Mouse (Mus musculus): Measurements from ENCODE around the gene Snx15. TPM values are rescaled to one million over a fixed set of nuclear protein-coding genes. Genes with fewer than 3 reads are reported as not detected.

Gene Snx15
- polyA plus RNA-seq, 1 experiment from 2014 or later, result 35.0 TPM

DNA sequence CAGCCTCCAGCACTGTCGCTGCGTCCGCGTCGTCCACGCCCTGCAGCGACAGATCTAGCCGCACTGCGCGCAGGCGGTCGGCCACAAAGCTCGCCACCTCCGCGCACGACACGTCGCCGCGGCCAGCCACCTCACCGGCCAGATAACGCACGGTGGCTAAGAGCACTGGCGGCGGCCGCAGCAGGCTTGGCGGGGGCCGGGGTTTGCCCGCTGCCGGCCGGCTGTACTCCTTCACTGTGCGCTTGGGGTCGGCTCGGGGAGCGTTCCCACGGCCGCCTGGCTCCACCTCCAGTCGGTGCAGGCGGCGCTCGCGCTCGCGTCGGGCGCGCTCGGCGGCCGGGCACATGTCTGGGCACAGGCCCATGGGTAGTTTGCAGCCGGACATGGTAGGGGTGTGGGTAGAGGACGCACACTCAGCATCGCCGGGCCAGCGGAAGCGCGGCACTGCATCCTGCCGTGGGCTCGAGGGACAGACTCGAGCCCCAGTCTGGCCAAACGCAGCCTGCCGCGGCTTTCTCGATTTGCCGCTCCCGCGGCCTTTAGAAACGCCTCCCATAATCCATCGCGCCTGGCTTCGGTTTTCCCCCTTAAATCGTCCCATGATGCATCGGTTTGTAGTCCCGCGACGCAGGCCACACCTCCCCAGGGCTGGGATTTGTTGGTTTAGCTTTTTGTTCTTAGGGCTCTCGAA lies 10.0 kb downstream of the Snx15 start, which contains the start of gene Sac3d1:
Sac3d1 (minus strand) TSS at position 665 of the 691 bp plus-strand sequence.
- peak within 1 kb of the TSS; percentile 92 for H3K27ac ChIP-seq
- no peaks in the 10 kb centered on the region for H3K9me3 ChIP-seq (replicated peaks)
- peak within 1 kb of the TSS; percentile 61 for H3K4me3 ChIP-seq
- H3K9ac ChIP-seq, result peak within 1 kb of the TSS; percentile 90
- no peaks in the 10 kb centered on the region for H3K27me3 ChIP-seq
- ATAC-seq, result peak; percentile 93
- H3K36me3 ChIP-seq (ENCODE audit: poor library complexity, severe bottlenecking), result peaks cover 36% of the 10 kb centered on the region
- WGBS, result under 1% methylated on average over 61 of the region's 77 CpGs
- peak within 1 kb of the TSS; percentile 87 for H3K4me2 ChIP-seq
- H3K4me1 ChIP-seq, result peaks cover 30% of the 10 kb centered on the region

- H3K27ac ChIP-seq, result peak overlapping the region; percentile 92
- WGBS, result 4% methylated on average over 32 of the region's 32 CpGs
- peak overlapping the region; percentile 87 for H3K4me2 ChIP-seq
- no peak for ATAC-seq
- H3K9ac ChIP-seq, result peak overlapping the region; percentile 90
- no peaks in the 10 kb centered on the region for H3K9me3 ChIP-seq (replicated peaks)
- peaks cover 30% of the 10 kb centered on the region for H3K4me1 ChIP-seq
- H3K27me3 ChIP-seq, result no peaks in the 10 kb centered on the region
- peaks cover 43% of the 10 kb centered on the region for H3K36me3 ChIP-seq (ENCODE audit: poor library complexity, severe bottlenecking)
- H3K4me3 ChIP-seq, result peak overlapping the region; percentile 61
These were observed 10.6 kb downstream of the Snx15 start for GRCm38 (mm10) chr19:6117346-6117985.

GRCm38 (mm10) chr19:6116113-6116850 lies 11.8 kb downstream of the Snx15 start:
- Histone ChIP-seq H3K4me1 (peaks cover 30% of the 10 kb centered on the region), H3K4me2 (peak overlapping the region; percentile 87), H3K27ac (0 out of 2 replicates have a peak overlapping the region, but pooled peaks have one; percentile 6), H3K4me3 (peak overlapping the region; percentile 61; the same call in 1 of the 2 replicates), H3K27me3 (no peaks in the 10 kb centered on the region), H3K9ac (peak overlapping the region; percentile 90), H3K9me3 (replicated peaks) (no peaks in the 10 kb centered on the region), H3K36me3 (ENCODE audit: poor library complexity, severe bottlenecking) (peaks cover 46% of the 10 kb centered on the region)
- WGBS, result 93% methylated on average over 15 of the region's 15 CpGs
- no peak for ATAC-seq

DNA sequence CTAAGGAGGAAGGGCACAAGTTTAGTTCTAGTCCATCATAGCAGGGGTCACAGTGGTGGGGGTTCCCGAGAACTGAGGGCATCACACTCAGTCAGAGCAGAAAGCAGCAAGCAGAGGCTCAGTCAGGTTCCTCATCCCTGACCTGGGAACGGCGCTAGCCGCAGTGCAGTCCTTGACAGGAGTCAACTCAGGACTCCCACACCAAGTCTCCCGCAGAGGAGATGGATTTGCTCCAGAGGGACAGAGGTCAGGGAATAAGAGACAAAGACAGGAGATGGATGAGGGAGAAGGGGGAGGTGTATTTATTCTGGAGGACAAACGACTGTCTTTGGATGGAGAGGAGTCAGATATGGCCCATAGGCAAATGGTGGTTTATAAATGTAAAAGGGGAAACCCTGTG lies 15.0 kb downstream of the Snx15 start:
- Histone ChIP-seq H3K4me3 (no peak overlapping the region), H3K9ac (no peak overlapping the region), H3K27ac (no peak overlapping the region), H3K9me3 (replicated peaks) (no peaks in the 10 kb centered on the region), H3K36me3 (ENCODE audit: poor library complexity, severe bottlenecking) (peaks cover 39% of the 10 kb centered on the region), H3K27me3 (no peaks in the 10 kb centered on the region), H3K4me1 (peaks cover 17% of the 10 kb centered on the region), H3K4me2 (no peak overlapping the region)
- ATAC-seq, result no peak
- WGBS, result 84% methylated on average over 6 of the region's 6 CpGs

GRCm38 (mm10) chr19:6105586-6105985 lies 22.5 kb downstream of the Snx15 start, which contains the start of gene Naaladl1:
Naaladl1 (plus strand) TSS chr19:6105782.
- 92% methylated on average over 7 of the region's 7 CpGs for WGBS

DNA sequence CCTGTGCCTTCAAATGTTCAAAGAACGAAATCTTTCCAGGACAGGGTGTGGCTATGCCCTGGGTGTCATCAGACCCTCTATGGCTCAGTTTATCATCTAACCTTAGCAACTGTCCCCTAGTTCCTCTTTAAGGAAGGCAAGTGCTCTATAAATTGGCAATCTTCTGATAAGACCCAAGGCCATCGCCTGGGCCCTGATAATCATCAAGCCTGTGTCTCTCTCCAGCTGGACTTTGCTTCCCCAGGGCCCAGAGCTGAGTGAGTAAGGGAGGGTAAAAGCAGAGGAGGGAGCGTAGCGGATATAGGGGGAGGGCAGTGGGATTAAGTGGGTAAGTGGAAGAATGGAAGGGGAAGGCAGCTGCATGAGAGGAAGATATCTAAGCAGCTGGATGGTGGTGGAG lies 23.6 kb downstream of the Snx15 start:
- Histone ChIP-seq H3K27ac (no peak overlapping the region), H3K9ac (peak overlapping the region; percentile 13; the same call in 1 of the 2 replicates), H3K27me3 (no peaks in the 10 kb centered on the region), H3K9me3 (replicated peaks) (no peaks in the 10 kb centered on the region), H3K4me3 (no peak overlapping the region), H3K4me1 (no peaks in the 10 kb centered on the region), H3K4me2 (no peak overlapping the region), H3K36me3 (ENCODE audit: poor library complexity, severe bottlenecking) (peaks cover 5% of the 10 kb centered on the region; the same call in 1 of the 2 replicates)
- ATAC-seq, result no peak
- WGBS, result 86% methylated on average over 4 of the region's 4 CpGs

More at GRCm38 (mm10) chr19:6105586-6105985, 22.5 kb downstream of the Snx15 start, which contains the start of gene Naaladl1:
- Histone ChIP-seq H3K4me1 (no peaks in the 10 kb centered on the region), H3K4me2 (no peak within 1 kb of the TSS), H3K27ac (no peak within 1 kb of the TSS), H3K9me3 (replicated peaks) (no peaks in the 10 kb centered on the region), H3K4me3 (no peak within 1 kb of the TSS), H3K27me3 (no peaks in the 10 kb centered on the region), H3K9ac (peak within 1 kb of the TSS; percentile 13; the same call in 1 of the 2 replicates), H3K36me3 (ENCODE audit: poor library complexity, severe bottlenecking) (peaks cover 5% of the 10 kb centered on the region; the same call in 1 of the 2 replicates)
- ATAC-seq, result no peak

DNA sequence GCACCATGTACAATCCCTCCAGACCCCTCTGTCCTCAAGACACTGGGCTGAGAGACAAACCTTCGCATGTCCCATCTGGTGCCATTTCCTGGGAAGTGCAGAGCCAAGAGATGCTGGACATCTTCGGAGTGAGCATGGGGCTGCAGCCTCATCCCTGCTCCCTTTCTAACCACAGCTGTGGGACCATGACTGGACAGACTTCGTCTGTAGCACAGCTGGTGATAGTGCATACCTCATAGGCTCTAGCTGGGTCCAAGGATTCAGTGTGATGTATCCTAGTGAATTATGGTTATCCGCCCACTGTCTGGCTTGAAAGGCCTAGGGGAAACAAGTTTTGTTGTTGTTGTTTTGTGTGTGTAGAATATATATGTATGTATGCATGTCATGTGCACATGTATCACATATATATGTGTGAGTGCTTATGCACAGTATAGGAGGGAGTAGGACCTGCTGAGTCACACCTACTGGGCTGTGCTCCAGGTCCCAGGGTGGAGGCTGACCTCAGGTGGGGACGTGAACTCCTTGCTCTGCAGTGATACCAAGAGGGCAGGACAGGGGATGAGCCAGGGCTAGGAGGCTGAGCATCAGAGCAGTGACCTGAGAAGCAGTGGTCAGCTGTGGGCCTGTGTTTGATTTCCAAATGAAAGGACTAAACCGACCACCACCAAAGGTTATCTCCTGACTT lies 25.8 kb downstream of the Snx15 start:
- no peak for ATAC-seq
- Histone ChIP-seq H3K27me3 (no peaks in the 10 kb centered on the region), H3K4me2 (no peak overlapping the region), H3K36me3 (ENCODE audit: poor library complexity, severe bottlenecking) (peaks cover 12% of the 10 kb centered on the region), H3K4me1 (no peaks in the 10 kb centered on the region), H3K27ac (no peak overlapping the region), H3K9me3 (replicated peaks) (no peaks in the 10 kb centered on the region), H3K4me3 (no peak overlapping the region), H3K9ac (peak overlapping the region; percentile 21; the same call in 1 of the 2 replicates)
- WGBS, result 85% methylated on average over 6 of the region's 6 CpGs

DNA sequence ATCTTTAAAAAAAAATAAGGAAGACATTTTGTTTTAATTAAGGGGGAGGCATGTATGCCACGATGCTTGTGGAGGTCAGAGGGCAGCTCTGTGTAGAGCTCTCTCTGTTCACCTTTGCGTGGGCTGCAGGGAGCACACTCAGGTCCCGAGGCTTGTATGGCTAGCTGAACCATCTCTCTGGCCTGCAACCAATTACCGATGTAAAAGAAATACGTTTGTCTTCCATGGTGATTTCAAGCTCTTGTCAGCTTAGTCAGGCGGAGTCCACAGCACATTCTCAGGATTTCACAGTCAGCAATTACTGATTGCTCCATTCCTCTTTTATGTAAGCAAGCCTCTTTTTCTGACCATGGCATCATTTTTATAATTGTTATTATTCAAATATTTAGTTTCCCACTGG lies 26.9 kb downstream of the Snx15 start:
- WGBS, result 85% methylated on average over 6 of the region's 6 CpGs
- Histone ChIP-seq H3K4me3 (no peak overlapping the region), H3K4me2 (no peak overlapping the region), H3K9ac (no peak overlapping the region), H3K4me1 (no peaks in the 10 kb centered on the region), H3K36me3 (ENCODE audit: poor library complexity, severe bottlenecking) (peaks cover 7% of the 10 kb centered on the region), H3K27me3 (no peaks in the 10 kb centered on the region), H3K27ac (no peak overlapping the region), H3K9me3 (replicated peaks) (no peaks in the 10 kb centered on the region)
- ATAC-seq, result no peak

- Histone ChIP-seq H3K4me2 (no peak overlapping the region), H3K27ac (no peak overlapping the region), H3K36me3 (ENCODE audit: poor library complexity, severe bottlenecking) (peaks cover 32% of the 10 kb centered on the region), H3K4me3 (no peak overlapping the region), H3K9ac (no peak overlapping the region), H3K27me3 (no peaks in the 10 kb centered on the region), H3K4me1 (no peaks in the 10 kb centered on the region), H3K9me3 (replicated peaks) (no peaks in the 10 kb centered on the region)
- WGBS, result 94% methylated on average over 3 of the region's 3 CpGs
- ATAC-seq, result no peak
These were observed 30.3 kb downstream of the Snx15 start for GRCm38 (mm10) chr19:6097847-6098246.

- Histone ChIP-seq H3K4me3 (no peak within 1 kb of the TSS), H3K4me2 (no peak within 1 kb of the TSS), H3K27me3 (no peaks in the 10 kb centered on the region), H3K9me3 (replicated peaks) (no peaks in the 10 kb centered on the region), H3K4me1 (no peaks in the 10 kb centered on the region), H3K9ac (no peak within 1 kb of the TSS), H3K27ac (no peak within 1 kb of the TSS), H3K36me3 (ENCODE audit: poor library complexity, severe bottlenecking) (peaks cover 64% of the 10 kb centered on the region)
- WGBS, result 93% methylated on average over 7 of the region's 7 CpGs
- no peak for ATAC-seq
These were observed 34.0 kb downstream of the Snx15 start, which contains the start of gene AC131692.1 for GRCm38 (mm10) chr19:6094119-6094518. AC131692.1 (plus strand) TSS chr19:6094419.

DNA sequence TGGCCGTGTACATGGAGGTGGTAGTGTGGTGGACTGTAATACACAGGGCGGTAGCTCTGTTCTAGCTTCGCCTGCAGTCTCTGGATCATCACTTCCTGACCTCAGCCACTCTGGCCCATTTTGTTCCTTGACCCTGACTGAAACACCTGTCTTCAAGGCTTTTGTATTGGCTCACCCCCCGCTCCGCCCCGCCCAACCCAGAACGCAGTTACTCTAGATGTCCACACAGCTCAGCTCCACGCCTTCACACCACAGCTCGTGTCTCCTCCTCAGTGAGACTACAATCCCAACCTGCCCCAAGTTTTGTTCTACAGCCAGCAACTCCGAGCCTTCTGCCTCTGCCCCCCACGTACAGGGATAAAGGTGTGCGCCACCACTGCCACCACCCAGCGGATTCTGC lies 39.3 kb downstream of the Snx15 start:
- H3K36me3 ChIP-seq (ENCODE audit: poor library complexity, severe bottlenecking), result peaks cover 54% of the 10 kb centered on the region
- no peak for ATAC-seq
- WGBS, result 95% methylated on average over 13 of the region's 13 CpGs

More for the DNA sequence above, 39.3 kb downstream of the Snx15 start:
- no peak overlapping the region for H3K27ac ChIP-seq
- no peak overlapping the region for H3K9ac ChIP-seq
- H3K9me3 ChIP-seq (replicated peaks), result no peaks in the 10 kb centered on the region
- H3K4me2 ChIP-seq, result no peak overlapping the region
- peaks cover 21% of the 10 kb centered on the region for H3K4me1 ChIP-seq
- H3K27me3 ChIP-seq, result no peaks in the 10 kb centered on the region
- H3K4me3 ChIP-seq, result no peak overlapping the region

Measured in forebrain, embryonic 13.5 days (tissue).